Mouse (Mus musculus) gastrocnemius, postnatal 36 days (tissue): ENCODE data around the gene Mrtfa. TPM values are rescaled to one million over a fixed set of nuclear protein-coding genes. Genes with fewer than 3 reads are reported as not detected.
"Not testable (repeated sequence)": the region's sequence is repeated elsewhere in the genome, so short reads cannot be mapped to it uniquely, and the experiment has no call there.

Experiments used
- DNase-seq, 2 experiments: peaks; one replicate each; pipeline ENCODE4 v3.0.0; 2022
- intact Hi-C: fragments of 180-260 bp; cut with DNase I; formaldehyde crosslinking; loops from one replicate; pipeline ENCODE4 v1.15.1; 2025
- long read RNA-seq, 2 experiments: library from polyadenylated mRNA; stranded (forward); transcript quantifications; one replicate each; pipeline ENCODE4 v2.0.0; 2021
- total RNA-seq, 2 experiments: library from RNA; stranded (reverse); gene quantifications; 2 replicates each; pipeline ENCODE4 v1.2.3; 2021

Gene Mrtfa
- 10 to 100 TPM; 17.6 to 21.5 TPM for total RNA-seq
- long read RNA-seq, experiment 1, full-length matches to known transcripts: 1 of 7 reads
- long read RNA-seq, experiment 1, partial matches to known transcripts: 5 of 7 reads
- long read RNA-seq, experiment 1, other reads (novel, unspliced or antisense): 1 of 7 reads
- long read RNA-seq, experiment 2, partial matches to known transcripts: 7 of 10 reads
- long read RNA-seq, experiment 2, other reads (novel, unspliced or antisense): 3 of 10 reads

- intact Hi-C loops: no loop called here
These were observed at the start of gene Mrtfa for GRCm38 (mm10) chr15:81190630-81191178. Mrtfa (minus strand) TSS chr15:81190757.

GRCm38 (mm10) chr15:81239794-81240343 lies 49.3 kb upstream of the Mrtfa start:
- no peak for DNase-seq
- intact Hi-C loops: loop anchor here (2.0 kb wide), 1 partner anchor 61 kb away; no protein-coding TSS in a partner anchor

More at GRCm38 (mm10) chr15:81190630-81191178, at the start of gene Mrtfa:
- DNase-seq: peak; percentile 98 to 99

GRCm38 (mm10) chr15:81239261-81239660 lies 48.7 kb upstream of the Mrtfa start:
- intact Hi-C loops: loop anchor here (2.0 kb wide), 1 partner anchor 62 kb away; no protein-coding TSS in a partner anchor
- peak in 1 of 2 experiments; percentile 42 for DNase-seq

GRCm38 (mm10) chr15:81237471-81237870 lies 46.9 kb upstream of the Mrtfa start:
- intact Hi-C loops: no loop called here
- no peak for DNase-seq

GRCm38 (mm10) chr15:81236062-81236461 lies 45.5 kb upstream of the Mrtfa start:
- no peak for DNase-seq
- intact Hi-C loops: no loop called here

- intact Hi-C loops: no loop called here
- peak; percentile 47 to 55 for DNase-seq
These were observed 44.7 kb upstream of the Mrtfa start, which contains the start of gene Mchr1 for GRCm38 (mm10) chr15:81235086-81235920. Mchr1 (plus strand) TSS chr15:81235499.

GRCm38 (mm10) chr15:81231325-81231724 lies 40.8 kb upstream of the Mrtfa start:
- no peak for DNase-seq
- intact Hi-C loops: no loop called here

GRCm38 (mm10) chr15:81229791-81230190 lies 39.2 kb upstream of the Mrtfa start:
- intact Hi-C loops: no loop called here
- DNase-seq: no peak

- DNase-seq: no peak
- intact Hi-C loops: no loop called here
These were observed 37.7 kb upstream of the Mrtfa start for GRCm38 (mm10) chr15:81228258-81228657.

- intact Hi-C loops: no loop called here
- DNase-seq: no peak
These were observed 36.7 kb upstream of the Mrtfa start for GRCm38 (mm10) chr15:81227275-81227674.

GRCm38 (mm10) chr15:81226796-81227195 lies 36.2 kb upstream of the Mrtfa start:
- no peak for DNase-seq
- intact Hi-C loops: no loop called here

- intact Hi-C loops: no loop called here
- DNase-seq: no peak
These were observed 35.2 kb upstream of the Mrtfa start for GRCm38 (mm10) chr15:81225732-81226131.

- intact Hi-C loops: no loop called here
- no peak for DNase-seq
These were observed 34.5 kb upstream of the Mrtfa start for GRCm38 (mm10) chr15:81225016-81225415.

- peak; percentile 46 to 47 for DNase-seq
- intact Hi-C loops: no loop called here
These were observed 30.9 kb upstream of the Mrtfa start for GRCm38 (mm10) chr15:81221446-81221845.

- intact Hi-C loops, DNase-seq: not testable (repeated sequence)
These were observed 29.5 kb upstream of the Mrtfa start for GRCm38 (mm10) chr15:81220051-81220450.

GRCm38 (mm10) chr15:81219054-81219453 lies 28.5 kb upstream of the Mrtfa start:
- intact Hi-C loops: no loop called here

GRCm38 (mm10) chr15:81216906-81217653 lies 26.5 kb upstream of the Mrtfa start:
- no peak for DNase-seq
- intact Hi-C loops: no loop called here

More at GRCm38 (mm10) chr15:81219054-81219453, 28.5 kb upstream of the Mrtfa start:
- no peak for DNase-seq

GRCm38 (mm10) chr15:81212976-81213375 lies 22.4 kb upstream of the Mrtfa start:
- intact Hi-C loops: no loop called here
- DNase-seq: peak; percentile 64 to 68

GRCm38 (mm10) chr15:81210496-81210895 lies 19.9 kb upstream of the Mrtfa start:
- intact Hi-C loops: no loop called here

GRCm38 (mm10) chr15:81202462-81202861 lies 11.9 kb upstream of the Mrtfa start:
- DNase-seq: no peak
- intact Hi-C loops: no loop called here

More at GRCm38 (mm10) chr15:81210496-81210895, 19.9 kb upstream of the Mrtfa start:
- no peak for DNase-seq
